Mouse (Mus musculus): Measurements from ENCODE around the gene Rhd. TPM values are rescaled to one million over a fixed set of nuclear protein-coding genes. Genes with fewer than 3 reads are reported as not detected.
A peak's percentile ranks its signal among the peaks of the same experiment; 100 is the strongest.

The Rhd gene
- polyA plus RNA-seq, 1 experiment from 2014 or later: not detected

- Histone ChIP-seq H3K79me2 (ENCODE audit: inconsistent target) (peaks cover 54% of the 10 kb centered on the region), H3K36me3 (ENCODE audit: inconsistent target) (no peaks in the 10 kb centered on the region), H3K27ac (no peak overlapping the region), H3K4me3 (ENCODE audit: inconsistent target) (peak overlapping the region; percentile 33)
- WGBS (ENCODE audit: missing documents): 14% methylated on average over 14 of the region's 14 CpGs
Measured at GRCm38 (mm10) chr4:134851876-134852275, 12.5 kb upstream of the Rhd start.

GRCm38 (mm10) chr4:134852438-134853255 is 11.7 kb upstream of the Rhd start:
- Histone ChIP-seq H3K4me3 (ENCODE audit: inconsistent target) (peak overlapping the region; percentile 33), H3K36me3 (ENCODE audit: inconsistent target) (no peaks in the 10 kb centered on the region), H3K79me2 (ENCODE audit: inconsistent target) (peaks cover 46% of the 10 kb centered on the region), H3K27ac (no peak overlapping the region)
- WGBS (ENCODE audit: missing documents): under 1% methylated on average over 89 of the region's 106 CpGs

- peak within 1 kb of the TSS; percentile 40 for H3K4me3 ChIP-seq (ENCODE audit: inconsistent target)
- peaks cover 40% of the 10 kb centered on the region for H3K79me2 ChIP-seq (ENCODE audit: inconsistent target)
- no peaks in the 10 kb centered on the region for H3K36me3 ChIP-seq (ENCODE audit: inconsistent target)
- H3K27ac ChIP-seq: peak within 1 kb of the TSS; percentile 24
- WGBS (ENCODE audit: missing documents): 0% methylated on average over 22 of the region's 38 CpGs
Measured at GRCm38 (mm10) chr4:134853259-134853636, 11.1 kb upstream of the Rhd start, which contains the start of gene Maco1. Gene Maco1, minus strand, starts transcription at chr4:134853345.

- peak overlapping the region; percentile 24 for H3K27ac ChIP-seq
- H3K4me3 ChIP-seq (ENCODE audit: inconsistent target): peak overlapping the region; percentile 40
- H3K36me3 ChIP-seq (ENCODE audit: inconsistent target): no peaks in the 10 kb centered on the region
- 2% methylated on average over 82 of the region's 91 CpGs for WGBS (ENCODE audit: missing documents)
- peaks cover 34% of the 10 kb centered on the region for H3K79me2 ChIP-seq (ENCODE audit: inconsistent target)
Measured at GRCm38 (mm10) chr4:134853637-134854485, 10.5 kb upstream of the Rhd start.

- 97% methylated on average over 3 of the region's 3 CpGs for WGBS (ENCODE audit: missing documents)
- no peak overlapping the region for H3K4me3 ChIP-seq (ENCODE audit: inconsistent target)
- peaks cover 19% of the 10 kb centered on the region for H3K79me2 ChIP-seq (ENCODE audit: inconsistent target)
- no peak overlapping the region for H3K27ac ChIP-seq
- H3K36me3 ChIP-seq (ENCODE audit: inconsistent target): no peaks in the 10 kb centered on the region
Measured at GRCm38 (mm10) chr4:134855371-134855770, 9.0 kb upstream of the Rhd start.

GRCm38 (mm10) chr4:134856056-134856455 is 8.3 kb upstream of the Rhd start:
- WGBS (ENCODE audit: missing documents): 85% methylated on average over 5 of the region's 5 CpGs
- Histone ChIP-seq H3K4me3 (ENCODE audit: inconsistent target) (no peak overlapping the region), H3K79me2 (ENCODE audit: inconsistent target) (peaks cover 12% of the 10 kb centered on the region; the same call in 1 of the 2 replicates), H3K27ac (no peak overlapping the region), H3K36me3 (ENCODE audit: inconsistent target) (no peaks in the 10 kb centered on the region)

- Histone ChIP-seq H3K36me3 (ENCODE audit: inconsistent target) (no peaks in the 10 kb centered on the region), H3K79me2 (ENCODE audit: inconsistent target) (peaks cover 8% of the 10 kb centered on the region; the same call in 1 of the 2 replicates), H3K27ac (no peak overlapping the region), H3K4me3 (ENCODE audit: inconsistent target) (no peak overlapping the region)
- 92% methylated on average over 5 of the region's 5 CpGs for whole genome bisulfite sequencing (ENCODE audit: missing documents)
Measured at GRCm38 (mm10) chr4:134856501-134856900, 7.8 kb upstream of the Rhd start.

GRCm38 (mm10) chr4:134858494-134858893 is 5.8 kb upstream of the Rhd start:
- 95% methylated on average over 4 of the region's 4 CpGs for WGBS (ENCODE audit: missing documents)
- H3K36me3 ChIP-seq (ENCODE audit: inconsistent target): no peaks in the 10 kb centered on the region

GRCm38 (mm10) chr4:134861884-134862283 is 2.5 kb upstream of the Rhd start:
- no peaks in the 10 kb centered on the region for H3K36me3 ChIP-seq (ENCODE audit: inconsistent target)
- no peak overlapping the region for H3K27ac ChIP-seq
- 78% methylated on average over 6 of the region's 6 CpGs for WGBS (ENCODE audit: missing documents)
- H3K4me3 ChIP-seq (ENCODE audit: inconsistent target): no peak overlapping the region
- H3K79me2 ChIP-seq (ENCODE audit: inconsistent target): no peaks in the 10 kb centered on the region

More at GRCm38 (mm10) chr4:134858494-134858893, 5.8 kb upstream of the Rhd start:
- Histone ChIP-seq H3K79me2 (ENCODE audit: inconsistent target) (no peaks in the 10 kb centered on the region), H3K27ac (no peak overlapping the region), H3K4me3 (ENCODE audit: inconsistent target) (no peak overlapping the region)

GRCm38 (mm10) chr4:134862996-134863395 is 1.3 kb upstream of the Rhd start:
- no peak overlapping the region for H3K27ac ChIP-seq
- whole genome bisulfite sequencing (ENCODE audit: missing documents): 88% methylated on average over 7 of the region's 7 CpGs
- H3K79me2 ChIP-seq (ENCODE audit: inconsistent target): no peaks in the 10 kb centered on the region
- H3K36me3 ChIP-seq (ENCODE audit: inconsistent target): no peaks in the 10 kb centered on the region
- H3K4me3 ChIP-seq (ENCODE audit: inconsistent target): no peak overlapping the region

GRCm38 (mm10) chr4:134865340-134865739 is 1.0 kb downstream of the Rhd start:
- no peak overlapping the region for H3K27ac ChIP-seq

GRCm38 (mm10) chr4:134865789-134866188 is 1.5 kb downstream of the Rhd start:
- no peaks in the 10 kb centered on the region for H3K36me3 ChIP-seq (ENCODE audit: inconsistent target)
- H3K4me3 ChIP-seq (ENCODE audit: inconsistent target): no peak overlapping the region
- H3K27ac ChIP-seq: no peak overlapping the region
- no peaks in the 10 kb centered on the region for H3K79me2 ChIP-seq (ENCODE audit: inconsistent target)
- 77% methylated on average over 5 of the region's 5 CpGs for WGBS (ENCODE audit: missing documents)

More at GRCm38 (mm10) chr4:134865340-134865739, 1.0 kb downstream of the Rhd start:
- Histone ChIP-seq H3K4me3 (ENCODE audit: inconsistent target) (no peak overlapping the region), H3K36me3 (ENCODE audit: inconsistent target) (no peaks in the 10 kb centered on the region), H3K79me2 (ENCODE audit: inconsistent target) (no peaks in the 10 kb centered on the region)
- 84% methylated on average over 6 of the region's 6 CpGs for WGBS (ENCODE audit: missing documents)

GRCm38 (mm10) chr4:134867213-134867612 is 2.9 kb downstream of the Rhd start:
- Histone ChIP-seq H3K79me2 (ENCODE audit: inconsistent target) (no peaks in the 10 kb centered on the region), H3K27ac (no peak overlapping the region), H3K4me3 (ENCODE audit: inconsistent target) (no peak overlapping the region), H3K36me3 (ENCODE audit: inconsistent target) (no peaks in the 10 kb centered on the region)
- 93% methylated on average over 8 of the region's 8 CpGs for WGBS (ENCODE audit: missing documents)

GRCm38 (mm10) chr4:134867661-134868060 is 3.3 kb downstream of the Rhd start:
- no peak overlapping the region for H3K4me3 ChIP-seq (ENCODE audit: inconsistent target)
- WGBS (ENCODE audit: missing documents): 89% methylated on average over 8 of the region's 8 CpGs
- H3K27ac ChIP-seq: no peak overlapping the region
- no peaks in the 10 kb centered on the region for H3K36me3 ChIP-seq (ENCODE audit: inconsistent target)
- H3K79me2 ChIP-seq (ENCODE audit: inconsistent target): no peaks in the 10 kb centered on the region

GRCm38 (mm10) chr4:134868065-134868464 is 3.7 kb downstream of the Rhd start:
- no peak overlapping the region for H3K27ac ChIP-seq
- no peaks in the 10 kb centered on the region for H3K36me3 ChIP-seq (ENCODE audit: inconsistent target)
- no peaks in the 10 kb centered on the region for H3K79me2 ChIP-seq (ENCODE audit: inconsistent target)
- 90% methylated on average over 10 of the region's 10 CpGs for WGBS (ENCODE audit: missing documents)
- H3K4me3 ChIP-seq (ENCODE audit: inconsistent target): no peak overlapping the region
